Mouse (Mus musculus) ZHBTc4 (cell line): ENCODE data around the gene Zfp986.
"Not testable (repeated sequence)": the region's sequence is repeated elsewhere in the genome, so short reads cannot be mapped to it uniquely, and the experiment has no call there.

Experiments
- DNase-seq: peaks from one replicate; pipeline ENCODE4 v3.0.0-alpha.2; 2011; ENCODE audit warnings: low read depth, low spot score

Zfp986 gene

DNA sequence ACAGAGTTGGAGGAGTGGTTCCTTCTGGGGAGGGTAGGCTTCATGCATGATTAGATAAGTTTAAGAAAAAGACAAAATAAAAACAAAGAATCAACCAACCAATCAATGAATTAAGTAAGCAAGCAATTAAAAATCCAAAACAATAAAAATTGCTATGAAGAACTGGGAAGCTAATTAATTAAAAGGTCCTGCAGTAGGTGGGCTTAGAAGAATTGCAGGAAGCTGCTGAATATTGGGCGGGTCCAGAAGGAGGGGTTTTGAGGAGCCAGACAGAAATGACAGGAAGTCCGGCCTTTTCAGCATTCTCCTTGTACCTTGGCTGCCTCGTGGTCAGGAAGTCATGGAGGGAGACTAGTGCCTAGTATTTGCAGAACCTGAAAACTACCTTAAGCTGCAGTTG lies at the start of gene Zfp986:
Zfp986 (plus strand) TSS at position 301 of the 400 bp plus-strand sequence.
- not testable (repeated sequence) for DNase-seq

DNA sequence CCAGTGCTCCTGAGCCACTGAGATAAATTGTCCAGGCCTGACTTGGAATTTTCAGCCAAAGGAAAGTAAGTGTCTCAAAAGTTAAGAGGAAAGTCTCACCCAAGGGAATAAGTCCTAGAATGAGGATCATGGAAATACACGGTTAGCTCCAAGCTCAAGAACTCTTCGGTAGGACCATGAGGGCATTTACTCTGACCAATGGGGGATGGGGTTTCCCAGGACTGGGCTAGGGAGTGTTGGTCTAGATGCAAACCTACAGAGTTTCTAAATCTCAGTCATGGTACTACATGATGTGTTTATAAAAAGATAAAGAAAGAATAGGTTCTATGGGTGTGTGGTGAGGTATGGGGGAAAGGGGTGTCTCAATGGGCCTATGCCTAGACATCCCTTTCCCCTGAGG lies 48.6 kb upstream of the Zfp986 start:
- DNase-seq, result not testable (repeated sequence)

DNA sequence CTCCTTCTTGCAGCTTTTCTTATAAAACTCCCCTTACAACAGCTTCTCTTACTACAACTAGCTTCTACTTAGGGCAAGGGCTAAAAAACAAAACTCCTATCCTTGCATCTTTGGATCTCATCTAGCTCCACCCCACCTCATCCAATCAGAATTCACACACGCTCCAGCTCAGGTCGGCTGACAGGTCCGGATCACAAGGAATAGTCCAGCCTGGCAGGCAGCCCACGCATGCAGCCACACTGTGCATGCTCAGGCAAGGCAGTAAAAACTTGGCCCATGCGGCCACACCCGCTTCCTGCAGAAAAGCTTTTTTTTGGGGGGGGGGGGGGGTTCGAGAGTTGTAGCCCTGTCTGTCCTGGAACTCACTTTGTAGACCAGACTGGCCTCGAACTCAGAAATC lies 43.0 kb upstream of the Zfp986 start:
- not testable (repeated sequence) for DNase-seq

DNA sequence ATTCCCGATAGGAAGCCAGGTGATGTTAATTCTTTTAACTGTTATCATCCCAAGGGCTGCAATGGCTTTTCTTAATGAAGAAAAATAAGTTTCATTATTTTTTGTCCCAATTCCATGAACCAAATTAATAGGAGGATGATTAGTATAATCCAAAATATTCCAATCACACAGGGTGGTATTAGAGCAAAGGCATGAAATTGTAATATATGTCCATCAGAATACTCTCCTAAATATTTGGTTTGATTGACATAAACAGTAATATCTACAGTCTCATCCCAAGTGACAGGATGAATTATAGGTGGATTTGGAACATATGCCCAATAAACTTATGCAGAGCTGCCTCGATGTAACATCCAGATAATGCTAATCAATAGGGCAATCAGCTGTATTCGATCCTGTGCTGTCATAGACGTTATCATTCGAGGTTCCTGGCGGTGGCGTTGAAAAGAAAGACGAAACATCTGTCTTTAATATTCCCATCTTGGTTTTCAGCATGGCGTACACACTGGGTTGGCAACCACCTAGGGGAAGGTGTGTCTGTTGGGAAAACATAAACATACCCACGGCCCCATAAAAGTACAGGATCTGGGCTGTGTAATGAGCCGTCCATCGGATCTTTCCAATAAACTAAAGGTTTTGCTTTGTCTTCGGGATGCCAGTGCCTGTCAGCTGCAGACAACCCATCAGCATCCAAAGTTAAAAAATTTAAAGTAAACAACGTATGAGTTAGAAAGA lies 37.1 kb upstream of the Zfp986 start:
- DNase-seq, result not testable (repeated sequence)

DNA sequence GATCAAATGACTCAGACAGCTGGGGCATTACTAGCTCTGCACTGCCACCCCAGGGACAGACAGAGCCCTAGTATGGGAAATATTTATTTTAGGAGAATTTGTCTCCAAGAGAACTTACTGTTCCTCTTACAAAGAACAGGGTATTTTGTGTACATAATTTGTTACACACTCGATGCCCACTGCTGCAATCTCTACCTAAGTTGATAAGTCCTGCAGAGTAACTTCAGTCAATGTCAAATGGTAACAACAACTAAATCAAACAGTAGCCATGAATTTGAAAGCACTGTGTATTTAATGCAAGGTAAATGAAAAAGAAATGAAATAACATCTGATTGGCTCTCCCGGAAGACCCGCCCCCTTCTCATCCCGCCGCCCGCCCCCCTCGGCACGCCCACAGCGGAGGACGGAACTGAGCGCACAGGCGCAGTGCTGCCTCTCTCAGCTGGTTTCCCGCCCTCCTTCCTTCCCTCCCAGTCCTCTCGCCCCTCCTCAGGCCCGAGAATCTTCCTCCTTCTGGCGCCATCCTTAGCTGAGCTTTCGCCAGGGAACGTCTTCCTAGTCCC lies 32.2 kb upstream of the Zfp986 start:
- not testable (repeated sequence) for DNase-seq

DNA sequence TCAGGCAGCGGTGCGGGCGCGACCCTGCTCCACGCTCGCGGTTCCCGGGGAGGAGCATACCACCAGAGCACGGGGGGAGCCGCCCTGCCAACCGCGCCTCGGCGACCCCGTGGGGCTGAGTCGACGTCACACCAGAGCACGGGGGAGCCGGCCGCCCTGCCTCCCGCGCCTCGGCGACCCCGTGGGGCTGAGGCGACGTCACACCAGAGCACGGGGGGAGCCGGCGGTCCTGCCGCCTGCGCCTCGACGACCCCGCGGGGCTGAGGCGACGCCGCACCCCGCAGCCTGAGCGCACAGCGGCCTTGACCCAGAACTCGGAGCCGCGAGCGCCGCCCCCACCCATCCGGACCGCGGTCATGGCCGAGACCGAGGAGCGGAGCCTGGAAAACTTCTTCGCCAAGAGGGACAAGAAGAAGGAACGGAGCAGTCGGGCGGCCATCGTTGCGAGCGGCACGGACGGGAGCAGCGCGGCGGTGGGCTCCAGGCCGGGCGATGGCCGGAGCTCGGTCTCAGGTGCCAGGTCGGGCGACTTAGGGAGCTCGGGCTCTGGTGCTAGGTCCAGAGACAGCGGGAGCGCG lies 31.6 kb upstream of the Zfp986 start:
- DNase-seq, result peak; percentile 77

DNA sequence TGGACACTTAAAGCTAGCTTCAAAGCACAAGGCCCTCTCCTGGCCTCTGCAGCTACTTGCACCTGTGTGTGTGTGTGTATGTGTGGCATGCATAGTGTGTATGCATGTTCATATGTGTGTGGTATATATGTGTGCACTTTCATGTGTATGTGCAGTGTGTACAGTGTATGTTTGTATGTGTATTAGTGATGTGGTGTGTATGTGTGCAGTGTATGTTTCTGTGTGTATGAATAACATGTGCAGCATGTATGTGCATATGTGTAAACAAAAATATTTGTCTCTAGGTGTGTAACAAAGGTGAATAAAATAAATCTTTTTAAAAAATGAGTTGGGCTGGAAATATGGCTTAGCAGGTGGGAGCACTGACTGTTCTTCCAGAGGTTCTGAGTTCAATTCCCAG lies 21.8 kb upstream of the Zfp986 start:
- DNase-seq, result not testable (repeated sequence)

DNA sequence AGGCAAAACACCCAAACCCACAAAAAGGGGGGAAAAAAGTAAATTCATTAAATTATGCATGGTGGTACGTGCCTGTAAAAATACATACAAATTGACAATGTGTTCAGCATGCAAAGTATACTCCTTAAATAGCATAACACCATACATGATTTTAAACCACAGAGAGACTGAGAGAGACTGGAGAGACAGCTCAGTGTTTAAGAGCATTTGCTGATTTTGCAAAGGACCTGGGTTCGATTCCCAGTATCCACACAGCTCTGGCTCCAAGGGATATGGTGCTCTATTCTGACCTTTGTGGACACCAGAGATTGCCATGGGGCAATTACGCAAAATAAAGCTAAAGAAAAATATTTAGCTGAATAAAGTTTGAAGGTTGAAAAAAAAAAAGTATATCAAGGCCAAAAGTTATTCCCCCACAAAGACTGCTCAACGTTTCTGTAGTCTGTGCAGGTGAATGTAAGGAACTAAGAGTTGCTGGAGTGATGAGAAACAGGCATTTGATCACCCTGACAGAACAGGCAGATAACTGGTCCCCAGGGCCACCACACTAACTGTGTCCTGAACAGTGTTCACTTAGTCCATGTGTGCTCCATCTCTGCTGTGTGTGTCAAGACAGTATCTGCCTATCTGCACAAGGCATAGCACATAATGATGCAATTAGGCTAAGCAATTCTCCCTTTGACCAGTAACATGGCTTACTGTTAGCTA lies 20.3 kb upstream of the Zfp986 start:
- DNase-seq, result not testable (repeated sequence)

DNA sequence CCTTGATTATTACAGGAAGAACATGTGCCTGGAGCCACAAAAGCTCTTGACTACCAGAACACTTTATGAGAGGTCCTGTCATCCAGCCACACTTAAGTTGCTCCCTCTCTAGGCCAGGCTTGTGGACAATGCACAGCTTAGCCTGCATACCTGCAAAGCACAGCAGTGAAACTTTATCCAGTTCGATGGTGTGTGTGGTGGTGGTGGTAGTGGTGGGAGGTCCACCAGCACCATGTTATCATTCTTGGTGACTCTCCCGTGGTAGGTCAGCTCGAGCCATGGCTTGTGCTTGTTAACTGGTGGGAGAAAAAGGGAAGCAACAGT lies 19.7 kb upstream of the Zfp986 start:
- DNase-seq, result not testable (repeated sequence)

DNA sequence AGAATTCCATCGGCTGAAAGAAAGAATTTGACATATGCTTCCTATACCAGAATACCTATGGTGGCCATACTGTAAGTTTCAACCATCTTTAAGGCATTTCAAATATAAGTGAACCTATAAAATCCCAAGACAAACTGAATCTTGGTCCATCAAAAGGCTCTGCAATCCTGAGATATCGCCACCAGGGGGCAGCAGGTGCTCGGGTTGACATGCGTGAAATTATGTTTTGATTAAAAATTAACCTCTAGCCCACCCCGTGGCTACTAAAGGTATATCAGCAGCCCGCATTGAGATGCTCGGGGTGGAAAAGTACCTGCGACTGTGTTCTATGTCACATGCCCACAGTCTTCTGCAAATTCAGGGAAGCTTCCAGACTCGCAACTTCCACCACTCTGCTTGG lies 17.2 kb upstream of the Zfp986 start:
- not testable (repeated sequence) for DNase-seq

DNA sequence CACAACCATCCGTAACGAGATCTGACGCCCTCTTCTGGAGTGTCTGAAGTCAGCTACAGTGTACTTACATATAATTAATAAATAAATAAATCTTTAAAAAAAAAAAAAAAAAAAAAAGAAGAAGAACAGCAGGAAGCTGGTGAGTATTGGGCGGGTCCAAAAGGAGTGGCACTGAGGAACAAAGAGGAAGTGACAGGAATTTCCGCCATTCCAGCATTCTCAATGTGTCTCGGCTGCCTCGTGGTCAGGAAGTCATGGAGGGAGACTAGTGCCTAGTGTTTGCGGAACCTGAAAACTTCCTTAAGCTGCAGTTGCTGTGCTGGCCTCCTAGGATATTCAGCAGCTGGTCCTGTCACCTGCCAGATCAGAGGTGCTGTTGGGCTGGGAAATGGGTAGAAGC lies 4.7 kb upstream of the Zfp986 start:
- peak; percentile 90 for DNase-seq
